ENCODE assay signal across 8 mouse cellular contexts in genomic region chr6:71012823-71013461, GRCm38 (mm10). TPM values are rescaled to one million over a fixed set of nuclear protein-coding genes. Genes with fewer than 3 reads are reported as not detected.
DNase-seq lines count a peak whose midpoint lies in the region; ATAC-seq lines count a peak whose summit lies in the region.

No protein-coding gene starts in this region.

- H3K4me3 ChIP-seq in embryonic facial prominence, embryonic 11.5 days (ENCODE audit: low read depth, low read length) = peak overlapping the region; percentile 45
- peak overlapping the region; percentile 36 for H3K4me3 ChIP-seq in liver, embryonic 15.5 days (replicated peaks)
- peak overlapping the region; percentile 43 for H3K4me3 ChIP-seq in neural tube, embryonic 12.5 days

- WGBS in embryonic facial prominence, embryonic 11.5 days = under 1% methylated on average over 38 of the region's 38 CpGs
- WGBS in large intestine, adult 2 months = under 1% methylated on average over 38 of the region's 38 CpGs
- WGBS in liver, embryonic 15.5 days (ENCODE audit: insufficient replicate concordance) = under 1% methylated on average over 38 of the region's 38 CpGs
- under 1% methylated on average over 38 of the region's 38 CpGs for WGBS in neural tube, embryonic 12.5 days

- peak overlapping the region; percentile 95 for H3K4me2 ChIP-seq in embryonic facial prominence, embryonic 11.5 days (ENCODE audit: low read depth, low read length)
- peak overlapping the region; percentile 64 for H3K4me2 ChIP-seq in liver, embryonic 15.5 days
- peak overlapping the region; percentile 82 for H3K4me2 ChIP-seq in neural tube, embryonic 12.5 days (replicated peaks)

- peak overlapping the region; percentile 55 for H3K9ac ChIP-seq in embryonic facial prominence, embryonic 11.5 days (replicated peaks; ENCODE audit: low read length)
- H3K9ac ChIP-seq in liver, embryonic 15.5 days = no peak overlapping the region
- peak overlapping the region; percentile 53 for H3K9ac ChIP-seq in neural tube, embryonic 12.5 days

- intact Hi-C loops in heart, postnatal 10 days (cut with DNase I) = loop anchor here (5.0 kb wide), 1 partner anchor 61 kb away; no protein-coding TSS in a partner anchor

- no peaks in the 10 kb centered on the region for H3K36me3 ChIP-seq in embryonic facial prominence, embryonic 11.5 days (replicated peaks; ENCODE audit: control insufficient read depth, insufficient read depth, low read depth, low read length)
- H3K36me3 ChIP-seq in liver, embryonic 15.5 days (replicated peaks) = no peaks in the 10 kb centered on the region
- H3K36me3 ChIP-seq in neural tube, embryonic 12.5 days = no peaks in the 10 kb centered on the region

- peak; percentile 16 to 25 for DNase-seq in adrenal gland, adult 18-20 months (ENCODE audit: low spot score in 2 of 2)
- no peak for DNase-seq in adrenal gland, postnatal 4 days (ENCODE audit: low spot score in 2 of 2)
- DNase-seq in embryonic facial prominence, embryonic 11.5 days (ENCODE audit: low spot score) = peak; percentile 85
- peak; percentile 33 to 37 for DNase-seq in heart, postnatal 10 days
- peak; percentile 24 for DNase-seq in large intestine, adult 2 months (ENCODE audit: low read depth, low spot score)
- peak; percentile 36 for DNase-seq in thymus, postnatal 0 days (ENCODE audit: low spot score)

- no peaks in the 10 kb centered on the region for H3K9me3 ChIP-seq in embryonic facial prominence, embryonic 11.5 days (replicated peaks; ENCODE audit: control insufficient read depth, low read length)
- no peaks in the 10 kb centered on the region for H3K9me3 ChIP-seq in liver, embryonic 15.5 days (replicated peaks)
- H3K9me3 ChIP-seq in neural tube, embryonic 12.5 days = no peaks in the 10 kb centered on the region

- no peak overlapping the region for H3K27ac ChIP-seq in embryonic facial prominence, embryonic 11.5 days (replicated peaks; ENCODE audit: low read depth, low read length)
- no peak overlapping the region for H3K27ac ChIP-seq in liver, embryonic 15.5 days (replicated peaks)
- no peak overlapping the region for H3K27ac ChIP-seq in neural tube, embryonic 12.5 days

- peak; percentile 88 for ATAC-seq in embryonic facial prominence, embryonic 11.5 days (replicated peaks; ENCODE audit: insufficient number of reproducible peaks, low FRiP score, low TSS enrichment, low read depth)
- ATAC-seq in liver, embryonic 15.5 days (ENCODE audit: insufficient read depth) = no peak
- ATAC-seq in neural tube, embryonic 12.5 days (ENCODE audit: low FRiP score, low read depth) = peak; percentile 97

- no peaks in the 10 kb centered on the region for H3K4me1 ChIP-seq in embryonic facial prominence, embryonic 11.5 days (ENCODE audit: control insufficient read depth, insufficient read depth, low read length)
- H3K4me1 ChIP-seq in liver, embryonic 15.5 days (replicated peaks) = peaks cover 11% of the 10 kb centered on the region
- peaks cover 2% of the 10 kb centered on the region; the same call in 1 of the 2 replicates for H3K4me1 ChIP-seq in neural tube, embryonic 12.5 days

- H3K27me3 ChIP-seq in embryonic facial prominence, embryonic 11.5 days (ENCODE audit: control insufficient read depth, insufficient read depth, low read length) = no peaks in the 10 kb centered on the region
- peaks cover 29% of the 10 kb centered on the region for H3K27me3 ChIP-seq in liver, embryonic 15.5 days
- H3K27me3 ChIP-seq in neural tube, embryonic 12.5 days (replicated peaks) = 0 out of 2 replicates have a peak, but pooled peaks cover 3% of the 10 kb centered on the region

RNA-seq across cellular contexts. Expression of gene Foxi3, which starts 56.6 kb away (rescaled TPM):
- total RNA-seq in adrenal gland, adult 18-20 months (2021) = not detected
- not detected for total RNA-seq in adrenal gland, postnatal 4 days (2021)
- polyA plus RNA-seq in embryonic facial prominence, embryonic 11.5 days (2014; fragmentation: Nextera tagmentation; extraction: Ambion mirVana) = 0.81 and 1.0 TPM in 2 replicates
- not detected for total RNA-seq in heart, postnatal 10 days (2021)
- polyA plus RNA-seq in large intestine, adult 2 months (2012; rRNA removed) = not detected in 2 replicates
- not detected in 2 replicates for polyA plus RNA-seq in liver, embryonic 15.5 days (2015; fragmentation: Nextera tagmentation; extraction: Ambion mirVana)
- polyA plus RNA-seq in neural tube, embryonic 12.5 days (2016; fragmentation: Nextera tagmentation; extraction: Ambion mirVana) = not detected in 2 replicates
- polyA plus RNA-seq in thymus, postnatal 0 days (2015; fragmentation: Nextera tagmentation; extraction: Ambion mirVana) = not detected in 2 replicates

Comparison
In these comparisons a context has a peak if more than half of its experiments do, and no peak if none do; other contexts are left out.
1. DNase-seq: peak in adrenal gland, adult 18-20 months (2 of 2), embryonic facial prominence, embryonic 11.5 days (single experiment), heart, postnatal 10 days (2 of 2), large intestine, adult 2 months (single experiment) and thymus, postnatal 0 days (single experiment); none in adrenal gland, postnatal 4 days (0 of 2).
2. Peak in every context shown above with its lines, with median percentiles within 50 percentile points of each other: H3K4me2 ChIP-seq and H3K4me3 ChIP-seq.